Mouse (Mus musculus) spleen, postnatal 36 days (tissue): ENCODE measurements around the gene Susd1.

Source experiments
- DNase-seq, 2 experiments: peaks; one replicate each; pipeline ENCODE4 v3.0.0; 2022; ENCODE audit warnings: low spot score in 2 of 2, mixed read lengths in 1 of 2

Susd1 gene

GRCm38 (mm10) chr4:59437990-59438854 is at the start of gene Susd1:
TSS of gene Susd1 (minus strand) at chr4:59438633.
- DNase-seq: peak; percentile 74 to 80

GRCm38 (mm10) chr4:59471306-59471705 is 32.9 kb upstream of the Susd1 start:
- no peak for DNase-seq

GRCm38 (mm10) chr4:59465449-59465848 is 27.0 kb upstream of the Susd1 start:
- no peak for DNase-seq

GRCm38 (mm10) chr4:59464661-59465060 is 26.2 kb upstream of the Susd1 start:
- no peak for DNase-seq

- no peak for DNase-seq
Observed at GRCm38 (mm10) chr4:59462494-59462893, 24.1 kb upstream of the Susd1 start.

- DNase-seq: no peak
Observed at GRCm38 (mm10) chr4:59461116-59461727, 22.8 kb upstream of the Susd1 start.

- DNase-seq: no peak
Observed at GRCm38 (mm10) chr4:59459216-59459955, 21.0 kb upstream of the Susd1 start.

GRCm38 (mm10) chr4:59457941-59458340 is 19.5 kb upstream of the Susd1 start:
- DNase-seq: no peak

- DNase-seq: no peak
Observed at GRCm38 (mm10) chr4:59457091-59457490, 18.7 kb upstream of the Susd1 start.

- DNase-seq: no peak
Observed at GRCm38 (mm10) chr4:59455465-59455864, 17.0 kb upstream of the Susd1 start.

GRCm38 (mm10) chr4:59454046-59454445 is 15.6 kb upstream of the Susd1 start:
- DNase-seq: no peak

- DNase-seq: no peak
Observed at GRCm38 (mm10) chr4:59452503-59452933, 14.1 kb upstream of the Susd1 start.

- DNase-seq: no peak
Observed at GRCm38 (mm10) chr4:59450906-59451305, 12.5 kb upstream of the Susd1 start.

GRCm38 (mm10) chr4:59450234-59450854 is 11.9 kb upstream of the Susd1 start:
- DNase-seq: no peak

GRCm38 (mm10) chr4:59447296-59447695 is 8.9 kb upstream of the Susd1 start:
- DNase-seq: no peak

- peak; percentile 56 to 61 for DNase-seq
Observed at GRCm38 (mm10) chr4:59445516-59445915, 7.1 kb upstream of the Susd1 start.

- peak; percentile 41 to 52 for DNase-seq
Observed at GRCm38 (mm10) chr4:59444994-59445393, 6.6 kb upstream of the Susd1 start.

- peak; percentile 78 to 80 for DNase-seq
Observed at GRCm38 (mm10) chr4:59444085-59444484, 5.7 kb upstream of the Susd1 start.

- peak; percentile 68 to 74 for DNase-seq
Observed at GRCm38 (mm10) chr4:59441265-59441664, 2.8 kb upstream of the Susd1 start.

- DNase-seq: peak; percentile 23 to 52
Observed at GRCm38 (mm10) chr4:59439960-59440359, 1.5 kb upstream of the Susd1 start.

- DNase-seq: peak; percentile 47 to 48
Observed at GRCm38 (mm10) chr4:59439041-59439440, 608 bp upstream of the Susd1 start.

- DNase-seq: peak; percentile 50 to 57
Observed at GRCm38 (mm10) chr4:59435951-59436350, 2.5 kb downstream of the Susd1 start.
